Mouse (Mus musculus) embryonic fibroblast, embryonic 13.5 days (primary cell): ENCODE measurements around the gene Sult2b1.

Source experiments
- CTCF ChIP-seq: IDR thresholded peaks from 2 replicates; pipeline ENCODE4 v1.5.1; 2011; ENCODE audit warnings: mild to moderate bottlenecking, control low read depth, low read length, moderate library complexity, borderline replicate concordance; ENCODE audit not compliant: insufficient read depth
- POLR2A ChIP-seq: IDR thresholded peaks from 2 replicates; pipeline ENCODE4 v1.6.1; 2011; ENCODE audit warnings: low read depth, mild to moderate bottlenecking, control low read depth, low read length, moderate library complexity

DNA sequence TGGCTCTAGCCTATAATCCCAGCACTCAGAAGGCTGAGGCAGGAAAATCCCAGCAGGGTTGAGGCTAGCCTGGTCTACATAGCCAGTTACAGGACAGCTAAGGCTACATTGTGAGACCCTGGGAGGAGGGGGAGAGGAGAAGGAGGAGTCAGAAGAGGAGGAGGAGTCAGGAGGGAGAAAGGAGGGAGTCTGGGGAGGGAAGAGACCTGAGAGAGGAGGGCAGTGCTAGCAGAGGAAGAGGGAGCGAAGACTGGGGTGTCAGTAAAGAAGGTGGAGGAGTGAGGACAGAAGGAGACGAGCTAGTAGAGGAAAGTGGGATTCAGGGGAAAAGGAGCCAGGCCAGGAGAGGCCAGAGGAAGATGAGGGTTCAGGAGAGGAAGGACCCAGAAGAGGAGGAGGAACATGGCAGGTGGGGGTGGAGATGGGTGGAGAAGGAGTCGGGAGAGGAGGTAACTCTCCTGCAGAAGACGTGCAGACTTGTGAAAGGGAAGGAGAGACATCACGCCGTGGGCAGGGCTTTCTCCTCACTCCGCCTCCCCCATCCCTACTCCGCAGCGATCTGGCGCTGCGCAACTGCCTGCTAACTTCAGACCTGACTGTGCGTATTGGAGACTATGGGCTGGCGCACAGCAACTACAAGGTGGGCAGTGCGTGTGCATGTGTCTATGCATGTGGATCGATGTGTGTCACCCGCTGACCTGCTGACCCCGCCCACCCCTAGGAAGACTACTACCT lies 7.5 kb upstream of the Sult2b1 start:
- no peak for TF ChIP-seq CTCF
- no peak for TF ChIP-seq POLR2A
